Mouse (Mus musculus): ENCODE measurements around the gene Acox3.

The Acox3 gene

GRCm38 (mm10) chr5:35653743-35654395 lies 71.0 kb downstream of the Acox3 start:
- no peak for DNase-seq

DNA sequence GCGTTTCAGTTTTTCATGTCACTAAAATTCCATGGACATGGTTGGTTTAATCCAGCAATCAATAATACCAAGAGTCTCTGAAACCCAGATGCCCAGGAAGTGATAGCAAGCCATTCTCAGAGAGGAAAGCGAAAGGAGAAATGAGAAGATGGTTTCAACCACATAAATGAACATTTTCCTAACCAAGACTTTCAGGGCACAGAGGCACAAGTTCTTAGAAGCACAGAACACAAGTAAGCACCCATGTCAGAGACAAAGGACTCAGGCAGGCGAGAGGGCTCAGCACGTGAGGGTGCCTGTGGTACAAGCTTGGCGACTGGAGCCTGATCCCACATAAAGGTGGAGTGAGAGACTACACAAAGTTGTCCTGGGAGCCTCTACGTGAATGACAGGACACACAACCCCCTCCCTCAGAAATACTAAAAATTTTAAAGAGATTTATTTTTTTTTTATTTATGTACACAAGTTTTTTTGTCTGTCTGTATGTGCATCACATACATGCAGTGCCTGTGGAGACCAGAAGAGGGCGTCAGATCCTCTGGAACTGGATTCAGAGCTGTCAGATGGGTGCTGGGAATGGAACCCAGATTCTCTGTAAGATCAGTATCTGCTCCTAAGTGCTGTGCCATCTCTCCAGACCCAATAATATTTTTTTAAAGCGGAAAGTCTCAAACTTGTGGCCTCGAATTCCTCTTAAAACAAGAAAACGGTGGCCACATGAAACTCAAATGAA lies 73.1 kb downstream of the Acox3 start:
- DNase-seq, result no peak

DNA sequence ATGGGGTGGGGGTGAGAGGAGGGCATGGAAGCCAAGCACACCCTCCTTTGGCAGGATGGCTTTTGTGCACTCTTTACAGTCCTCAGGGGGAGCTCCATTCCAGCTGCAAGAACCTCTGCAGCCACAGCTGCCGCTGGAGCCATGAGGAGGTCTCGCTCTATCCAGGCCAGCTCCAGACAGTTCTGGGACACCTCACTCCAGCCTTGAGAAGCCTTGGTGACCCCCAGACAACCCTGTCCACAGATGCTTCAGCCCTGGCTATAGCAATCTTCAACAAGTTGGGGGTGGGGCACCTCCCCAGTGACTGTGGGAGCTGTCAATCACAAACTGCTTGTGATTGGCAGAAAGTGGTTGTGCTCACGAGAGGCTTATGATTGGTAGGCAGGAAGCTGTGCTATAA lies 76.7 kb downstream of the Acox3 start:
- no peak for DNase-seq

- DNase-seq, result no peak
Measured at GRCm38 (mm10) chr5:35661210-35661609, 78.4 kb downstream of the Acox3 start.

DNA sequence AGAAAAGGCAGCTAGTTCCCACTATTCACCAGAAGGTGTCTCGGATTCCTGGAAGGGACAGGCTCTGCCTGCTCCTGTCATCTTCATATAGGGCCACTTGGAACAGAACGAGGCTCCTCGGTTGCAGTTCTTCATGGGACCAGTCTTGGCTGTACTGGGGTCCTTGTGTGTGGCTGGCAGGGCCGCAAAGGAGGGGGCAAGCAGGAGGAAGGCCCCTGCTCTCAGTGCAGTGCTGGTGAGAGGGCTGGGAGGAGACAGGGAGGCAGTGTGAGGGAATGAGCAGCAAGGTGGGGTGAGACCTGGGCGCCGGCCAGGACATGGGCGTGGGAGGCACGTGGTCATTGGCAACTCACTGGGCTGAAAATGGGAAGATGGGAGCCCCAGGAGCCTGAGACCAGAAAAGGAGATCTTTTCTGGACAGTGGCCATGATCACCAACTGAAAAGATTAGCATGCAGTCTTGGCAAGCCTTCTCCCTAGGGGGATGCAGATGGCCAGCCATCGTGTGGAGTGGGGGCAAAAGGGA lies 79.2 kb downstream of the Acox3 start:
- no peak for DNase-seq

Data from thymus, postnatal 36 days (tissue).